Mouse (Mus musculus): Measurements from ENCODE around the gene Tmem202.

DNA sequence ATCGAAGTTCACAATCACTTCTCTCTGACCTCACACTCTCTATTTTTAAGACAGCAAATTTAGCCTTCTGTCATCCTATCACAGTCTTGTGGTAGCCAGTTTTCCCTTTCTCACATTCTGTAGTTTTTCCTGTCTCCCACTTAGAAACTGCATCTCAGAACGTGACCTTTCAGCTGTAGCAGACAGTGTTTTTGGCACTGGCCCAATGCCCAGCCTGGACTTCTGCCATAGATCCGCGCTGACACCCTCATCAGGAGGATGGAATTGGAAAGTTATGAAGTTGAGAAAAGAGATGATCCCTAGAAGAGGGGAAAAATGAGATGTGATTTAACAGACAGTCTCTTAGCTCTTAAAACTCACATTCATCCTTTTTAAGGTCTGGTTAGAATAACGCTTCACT is 20.7 kb downstream of the Tmem202 start:
- no peak for TF ChIP-seq POLR2A (IDR thresholded peaks at IDR 0.05; ENCODE audit: low read depth, low read length)
- no peak for TF ChIP-seq CTCF (conservative IDR thresholded peaks at IDR 0.05 in 1 of 2, IDR thresholded peaks at IDR 0.05 in 1 of 2; ENCODE audit: low read depth in 2 of 2, low read length in 2 of 2)
- TF ChIP-seq MAX (IDR thresholded peaks at IDR 0.05; ENCODE audit: low read length) = no peak
- TF ChIP-seq CHD1 (IDR thresholded peaks at IDR 0.05; ENCODE audit: low read depth, low read length) = no peak
- TF ChIP-seq TBP (conservative IDR thresholded peaks at IDR 0.05; ENCODE audit: low read depth, low read length) = no peak
- no peak for TF ChIP-seq TCF12 (IDR thresholded peaks at IDR 0.05; ENCODE audit: low read depth, low read length)
- TF ChIP-seq USF1 (IDR thresholded peaks at IDR 0.05; ENCODE audit: low read depth, low read length) = no peak
